ENCODE assay signal across 7 mouse cellular contexts in genomic region chr11:101140164-101140819, GRCm38 (mm10). TPM values are rescaled to one million over a fixed set of nuclear protein-coding genes. Genes with fewer than 3 reads are reported as not detected.
A peak's percentile ranks its signal among the peaks of the same experiment; 100 is the strongest.
DNase-seq lines count a peak whose midpoint lies in the region; ATAC-seq and TF ChIP-seq lines count a peak whose summit lies in the region.

No protein-coding gene starts in this region.

- no peak for TF ChIP-seq POLR2A in spleen, adult 2 months (IDR thresholded peaks at IDR 0.05; ENCODE audit: low read depth, low read length)
- TF ChIP-seq POLR2A in limb, embryonic 14.5 days (IDR thresholded peaks at IDR 0.05; ENCODE audit: borderline replicate concordance, extremely low read depth, insufficient read depth, insufficient read length): no peak
- TF ChIP-seq POLR2A in thymus, adult 2 months (IDR thresholded peaks at IDR 0.05; ENCODE audit: control insufficient read depth, extremely low read depth, insufficient read depth, low read length, poor library complexity): no peak

- no peaks in the 10 kb centered on the region for H3K4me1 ChIP-seq in spleen, adult 2 months (ENCODE audit: control insufficient read depth, insufficient read depth, insufficient read length)
- H3K4me1 ChIP-seq in heart, embryonic 14.5 days (ENCODE audit: control insufficient read depth in 2 of 2, insufficient read depth in 2 of 2, low read length in 2 of 2): peaks cover 14 to 23% of the 10 kb centered on the region in 2 experiments
- no peaks in the 10 kb centered on the region for H3K4me1 ChIP-seq in limb, embryonic 14.5 days (ENCODE audit: control insufficient read depth, insufficient read depth, low read length)
- H3K4me1 ChIP-seq in neural tube, embryonic 13.5 days (replicated peaks): peaks cover 18% of the 10 kb centered on the region
- H3K4me1 ChIP-seq in thymus, adult 2 months (replicated peaks; ENCODE audit: control insufficient read depth, insufficient read depth, low read length): peaks cover 7% of the 10 kb centered on the region; the same call in 1 of the 2 replicates

- no peaks in the 10 kb centered on the region for H3K36me3 ChIP-seq in spleen, adult 2 months (ENCODE audit: control insufficient read depth, insufficient read depth, low read length)
- H3K36me3 ChIP-seq in heart, embryonic 14.5 days (ENCODE audit: control insufficient read depth, insufficient read depth, low read length): no peaks in the 10 kb centered on the region
- H3K36me3 ChIP-seq in limb, embryonic 14.5 days (ENCODE audit: control insufficient read depth, insufficient read depth, low read length): no peaks in the 10 kb centered on the region
- H3K36me3 ChIP-seq in neural tube, embryonic 13.5 days: no peaks in the 10 kb centered on the region
- H3K36me3 ChIP-seq in thymus, adult 2 months (ENCODE audit: control insufficient read depth, insufficient read depth, low read length): no peaks in the 10 kb centered on the region

- TF ChIP-seq CTCF in spleen, adult 2 months (IDR thresholded peaks at IDR 0.05; ENCODE audit: extremely low read depth, insufficient read depth, insufficient read length, insufficient replicate concordance): no peak
- no peak for TF ChIP-seq CTCF in thymus, adult 2 months (IDR thresholded peaks at IDR 0.05; ENCODE audit: borderline replicate concordance, control insufficient read depth, extremely low read depth, insufficient read depth, low read length, poor library complexity)

- ATAC-seq in heart, embryonic 14.5 days (ENCODE audit: insufficient number of reproducible peaks, insufficient read depth, low FRiP score, low read depth): peak; percentile 71; the same call in 1 of the 2 replicates
- ATAC-seq in limb, embryonic 14.5 days (ENCODE audit: low FRiP score, low read depth): no peak
- ATAC-seq in neural tube, embryonic 13.5 days (ENCODE audit: low read depth): 0 out of 2 replicates have a peak, but pooled peaks have one; percentile 13

- WGBS in spleen, adult 2 months: 62% methylated on average over 27 of the region's 27 CpGs
- WGBS in heart, embryonic 14.5 days: 20% methylated on average over 27 of the region's 27 CpGs
- 36% methylated on average over 27 of the region's 27 CpGs for WGBS in limb, embryonic 14.5 days
- 46% methylated on average over 27 of the region's 27 CpGs for WGBS in neural tube, embryonic 13.5 days
- WGBS in thymus, adult 2 months: 67% methylated on average over 27 of the region's 27 CpGs

- peak overlapping the region; percentile 65 for H3K9ac ChIP-seq in heart, embryonic 14.5 days (ENCODE audit: low read length)
- peak overlapping the region; percentile 31 for H3K9ac ChIP-seq in limb, embryonic 14.5 days (ENCODE audit: low read depth, low read length, severe bottlenecking)
- peak overlapping the region; percentile 59 for H3K9ac ChIP-seq in neural tube, embryonic 13.5 days

- no peak for DNase-seq in spleen, adult 2 months (ENCODE audit: low read depth in 1 of 2, low spot score in 2 of 2)
- no peak for DNase-seq in spleen, postnatal 10 days (ENCODE audit: low spot score in 2 of 2)
- DNase-seq in limb, embryonic 14.5 days (ENCODE audit: low spot score): peak; percentile 49
- no peak for DNase-seq in thymus, adult 2 months
- no peak for DNase-seq in layer of hippocampus, postnatal 14 days (ENCODE audit: low spot score in 2 of 2)

- H3K4me3 ChIP-seq in spleen, adult 2 months (ENCODE audit: extremely low read depth, insufficient read depth, insufficient read length): peak overlapping the region; percentile 32
- peak overlapping the region; percentile 32 to 39 for H3K4me3 ChIP-seq in heart, embryonic 14.5 days (ENCODE audit: control insufficient read depth in 1 of 2, insufficient read depth in 1 of 2, low read depth in 1 of 2, low read length in 2 of 2)
- H3K4me3 ChIP-seq in limb, embryonic 14.5 days (replicated peaks; ENCODE audit: low read length): peak overlapping the region; percentile 24
- peak overlapping the region; percentile 28 for H3K4me3 ChIP-seq in neural tube, embryonic 13.5 days
- no peak overlapping the region for H3K4me3 ChIP-seq in thymus, adult 2 months (ENCODE audit: control insufficient read depth, insufficient read depth, low read length)

- 0 out of 2 replicates have a peak, but pooled peaks cover 3% of the 10 kb centered on the region for H3K27me3 ChIP-seq in spleen, adult 2 months (ENCODE audit: control insufficient read depth, insufficient read depth, low read length)
- no peaks in the 10 kb centered on the region for H3K27me3 ChIP-seq in heart, embryonic 14.5 days (ENCODE audit: control insufficient read depth, insufficient read depth, low read length)
- no peaks in the 10 kb centered on the region for H3K27me3 ChIP-seq in limb, embryonic 14.5 days (ENCODE audit: control insufficient read depth, insufficient read depth, low read length)
- 0 out of 2 replicates have a peak, but pooled peaks cover 3% of the 10 kb centered on the region for H3K27me3 ChIP-seq in neural tube, embryonic 13.5 days
- peaks cover 6% of the 10 kb centered on the region; the same call in 1 of the 2 replicates for H3K27me3 ChIP-seq in thymus, adult 2 months (ENCODE audit: control insufficient read depth, insufficient read depth, low read length)

- H3K27ac ChIP-seq in spleen, adult 2 months (ENCODE audit: insufficient read depth, low read length): no peak overlapping the region
- H3K27ac ChIP-seq in heart, embryonic 14.5 days (replicated peaks in 1 of 2; ENCODE audit: control insufficient read depth in 1 of 2, insufficient read depth in 1 of 2, low read depth in 2 of 2, low read length in 2 of 2): peak overlapping the region; percentile 83 to 84
- no peak overlapping the region for H3K27ac ChIP-seq in limb, embryonic 14.5 days (replicated peaks; ENCODE audit: low read depth, low read length)
- H3K27ac ChIP-seq in neural tube, embryonic 13.5 days (replicated peaks): peak overlapping the region; percentile 34
- H3K27ac ChIP-seq in thymus, adult 2 months (ENCODE audit: control insufficient read depth, insufficient read depth, low read length): no peak overlapping the region

- H3K4me2 ChIP-seq in heart, embryonic 14.5 days (ENCODE audit: low read length): peak overlapping the region; percentile 61
- H3K4me2 ChIP-seq in limb, embryonic 14.5 days (replicated peaks; ENCODE audit: low read depth, low read length, severe bottlenecking): peak overlapping the region; percentile 49
- H3K4me2 ChIP-seq in neural tube, embryonic 13.5 days: peak overlapping the region; percentile 53

- H3K9me3 ChIP-seq in heart, embryonic 14.5 days (ENCODE audit: control insufficient read depth, low read length): no peaks in the 10 kb centered on the region
- H3K9me3 ChIP-seq in limb, embryonic 14.5 days (ENCODE audit: control insufficient read depth, low read length): no peaks in the 10 kb centered on the region
- no peaks in the 10 kb centered on the region for H3K9me3 ChIP-seq in neural tube, embryonic 13.5 days

RNA-seq across cellular contexts. Expression of gene Tubg2, which starts 15.4 kb away (rescaled TPM):
- polyA plus RNA-seq in spleen, adult 2 months (2012; rRNA removed): 3.6 and 4.8 TPM in 2 replicates
- 4.1 and 4.4 TPM in 2 replicates for polyA plus RNA-seq in heart, embryonic 14.5 days (2014; fragmentation: Nextera tagmentation; extraction: Ambion mirVana)
- polyA plus RNA-seq in limb, embryonic 14.5 days (2012; rRNA removed): 6.2 and 7.3 TPM in 2 replicates
- 7.1 and 8.0 TPM in 2 replicates for polyA plus RNA-seq in limb, embryonic 14.5 days (2014; fragmentation: Nextera tagmentation; extraction: Ambion mirVana)
- polyA plus RNA-seq in neural tube, embryonic 13.5 days (2015; fragmentation: Nextera tagmentation; extraction: Ambion mirVana): 35.5 and 38.9 TPM in 2 replicates
- 2.6 and 3.3 TPM in 2 replicates for polyA plus RNA-seq in thymus, adult 2 months (2012; rRNA removed)
- 10 to 100 TPM; 36.7 to 41.0 TPM for total RNA-seq in layer of hippocampus, postnatal 14 days (2021)

RNA-seq across cellular contexts. Expression of gene Tubg1, which starts 20.6 kb away (rescaled TPM):
- polyA plus RNA-seq in spleen, adult 2 months (2012; rRNA removed): 16.4 and 17.7 TPM in 2 replicates
- 63.1 and 68.6 TPM in 2 replicates for polyA plus RNA-seq in heart, embryonic 14.5 days (2014; fragmentation: Nextera tagmentation; extraction: Ambion mirVana)
- 32.4 and 36.8 TPM in 2 replicates for polyA plus RNA-seq in limb, embryonic 14.5 days (2012; rRNA removed)
- 52.5 and 52.7 TPM in 2 replicates for polyA plus RNA-seq in limb, embryonic 14.5 days (2014; fragmentation: Nextera tagmentation; extraction: Ambion mirVana)
- polyA plus RNA-seq in neural tube, embryonic 13.5 days (2015; fragmentation: Nextera tagmentation; extraction: Ambion mirVana): 77.7 and 78.9 TPM in 2 replicates
- polyA plus RNA-seq in thymus, adult 2 months (2012; rRNA removed): 50.3 and 67.4 TPM in 2 replicates
- 10 to 100 TPM; 48.9 to 52.6 TPM for total RNA-seq in layer of hippocampus, postnatal 14 days (2021)

RNA-seq across cellular contexts. Expression of gene Retreg3, which starts 20.6 kb away (rescaled TPM):
- 57.8 and 61.3 TPM in 2 replicates for polyA plus RNA-seq in spleen, adult 2 months (2012; rRNA removed)
- 6.7 and 8.0 TPM in 2 replicates for polyA plus RNA-seq in heart, embryonic 14.5 days (2014; fragmentation: Nextera tagmentation; extraction: Ambion mirVana)
- polyA plus RNA-seq in limb, embryonic 14.5 days (2012; rRNA removed): 53.6 and 65.4 TPM in 2 replicates
- polyA plus RNA-seq in limb, embryonic 14.5 days (2014; fragmentation: Nextera tagmentation; extraction: Ambion mirVana): 11.3 and 12.7 TPM in 2 replicates
- 25.8 and 26.1 TPM in 2 replicates for polyA plus RNA-seq in neural tube, embryonic 13.5 days (2015; fragmentation: Nextera tagmentation; extraction: Ambion mirVana)
- 118 and 130 TPM in 2 replicates for polyA plus RNA-seq in thymus, adult 2 months (2012; rRNA removed)
- 10 to 100 TPM; 57.1 to 61.1 TPM for total RNA-seq in layer of hippocampus, postnatal 14 days (2021)

RNA-seq across cellular contexts. Expression of gene Cntnap1, which starts 30.0 kb away (rescaled TPM):
- 1.3 and 1.4 TPM in 2 replicates for polyA plus RNA-seq in spleen, adult 2 months (2012; rRNA removed)
- 0.69 and 1.1 TPM in 2 replicates for polyA plus RNA-seq in heart, embryonic 14.5 days (2014; fragmentation: Nextera tagmentation; extraction: Ambion mirVana)
- polyA plus RNA-seq in limb, embryonic 14.5 days (2012; rRNA removed): 1.5 and 2.1 TPM in 2 replicates
- 0.56 and 0.64 TPM in 2 replicates for polyA plus RNA-seq in limb, embryonic 14.5 days (2014; fragmentation: Nextera tagmentation; extraction: Ambion mirVana)
- 4.6 and 5.1 TPM in 2 replicates for polyA plus RNA-seq in neural tube, embryonic 13.5 days (2015; fragmentation: Nextera tagmentation; extraction: Ambion mirVana)
- 4.5 and 5.3 TPM in 2 replicates for polyA plus RNA-seq in thymus, adult 2 months (2012; rRNA removed)
- total RNA-seq in layer of hippocampus, postnatal 14 days (2021): 100 to 1,000 TPM; 137 to 149 TPM

RNA-seq across cellular contexts. Expression of gene Plekhh3, which starts 30.9 kb away (rescaled TPM):
- polyA plus RNA-seq in spleen, adult 2 months (2012; rRNA removed): 5.8 and 8.4 TPM in 2 replicates
- polyA plus RNA-seq in heart, embryonic 14.5 days (2014; fragmentation: Nextera tagmentation; extraction: Ambion mirVana): 11.3 and 12.8 TPM in 2 replicates
- polyA plus RNA-seq in limb, embryonic 14.5 days (2012; rRNA removed): 17.4 and 20.6 TPM in 2 replicates
- polyA plus RNA-seq in limb, embryonic 14.5 days (2014; fragmentation: Nextera tagmentation; extraction: Ambion mirVana): 19.6 and 20.5 TPM in 2 replicates
- 10.3 and 13.0 TPM in 2 replicates for polyA plus RNA-seq in neural tube, embryonic 13.5 days (2015; fragmentation: Nextera tagmentation; extraction: Ambion mirVana)
- polyA plus RNA-seq in thymus, adult 2 months (2012; rRNA removed): 11.9 and 12.1 TPM in 2 replicates
- 10 to 100 TPM; 14.2 to 16.1 TPM for total RNA-seq in layer of hippocampus, postnatal 14 days (2021)

Comparison
In these comparisons a context has a peak if more than half of its experiments do, and no peak if none do; other contexts are left out.
1. H3K27ac ChIP-seq: peak in heart, embryonic 14.5 days (2 of 2) and neural tube, embryonic 13.5 days (single experiment); none in spleen, adult 2 months (single experiment), limb, embryonic 14.5 days (single experiment) and thymus, adult 2 months (single experiment).
2. Peak in every context shown above with its lines, with median percentiles within 50 percentile points of each other: H3K4me2 ChIP-seq and H3K9ac ChIP-seq.